Mouse (Mus musculus) kidney, adult 2 months (tissue): ENCODE results near the gene Ap4s1. TPM values are rescaled to one million over a fixed set of nuclear protein-coding genes. Genes with fewer than 3 reads are reported as not detected.

Source experiments
- DNase-seq: peaks from one replicate; pipeline ENCODE4 v3.0.0; 2021
- H3K27ac ChIP-seq: fragments of 200-500 bp; 2 replicates; pipeline ENCODE4 v1.5.1; 2012; ENCODE audit warnings: low read depth, low read length, control low read depth, inconsistent platforms; ENCODE audit not compliant: insufficient read depth
- H3K27me3 ChIP-seq: fragments of 200-500 bp; replicated peaks from 2 replicates; pipeline ENCODE4 v1.6.1; 2012; ENCODE audit warnings: mild to moderate bottlenecking, moderate library complexity, low read length, inconsistent platforms; ENCODE audit not compliant: control insufficient read depth, insufficient read depth
- H3K36me3 ChIP-seq: fragments of 200-500 bp; 2 replicates; pipeline ENCODE4 v1.6.1; 2012; ENCODE audit warnings: mild to moderate bottlenecking, moderate library complexity, low read length, inconsistent platforms; ENCODE audit not compliant: control insufficient read depth, insufficient read depth
- H3K4me1 ChIP-seq: fragments of 200-500 bp; 2 replicates; pipeline ENCODE4 v1.6.1; 2011; ENCODE audit warnings: low read length; ENCODE audit not compliant: control insufficient read depth, insufficient read depth
- H3K4me3 ChIP-seq: fragments of 200-500 bp; 2 replicates; pipeline ENCODE4 v1.5.1; 2011; ENCODE audit warnings: mild to moderate bottlenecking, low read depth, low read length, control low read depth; ENCODE audit not compliant: insufficient read depth
- CTCF ChIP-seq: fragments of 200-500 bp; conservative IDR thresholded peaks from 2 replicates; pipeline ENCODE4 v1.5.1; 2011; ENCODE audit warnings: low read depth, mild to moderate bottlenecking, control low read depth, low read length, moderate library complexity, mixed read lengths; ENCODE audit not compliant: insufficient read depth, insufficient read length
- POLR2A ChIP-seq: fragments of 200-500 bp; IDR thresholded peaks from one replicate; pipeline ENCODE4 v1.6.1; 2011; ENCODE audit warnings: low read depth, low read length, control low read depth
- WGBS: fragments of 180-500 bp; shearing (Covaris S2); methylation state at CpG from one replicate; pipeline ENCODE4 v1.1.7; 2018; 5-methylcytosine and 5-hydroxymethylcytosine counted together
- polyA plus RNA-seq: library from polyadenylated mRNA; depleted of rRNA; stranded (reverse); fragments of >200 nt; gene quantifications from 2 replicates; pipeline ENCODE4 v1.2.3, GENCODE M21; 2012

Ap4s1 gene
- polyA plus RNA-seq, 1 experiment: 11.7 TPM

DNA sequence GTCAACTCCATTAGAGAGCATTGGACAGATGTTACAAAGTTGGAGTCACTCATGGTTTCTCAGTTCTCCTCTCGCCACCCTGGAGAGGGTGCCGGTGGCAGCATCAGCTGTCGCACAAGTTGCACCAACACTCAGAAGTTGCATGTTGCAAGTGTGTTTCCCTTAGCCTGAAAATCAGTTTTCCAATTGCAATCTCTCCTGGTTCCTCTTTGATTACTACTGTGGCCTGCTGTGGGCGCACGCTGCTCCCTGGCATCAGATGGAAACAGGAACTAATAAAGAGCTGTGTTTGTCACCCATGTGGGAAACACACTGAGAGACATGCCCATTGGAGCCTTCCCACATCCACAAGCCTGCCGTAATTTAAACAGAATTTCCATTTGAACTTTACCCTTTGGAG, 27.8 kb downstream of the Ap4s1 start:
- H3K27me3 ChIP-seq: no peaks in the 10 kb centered on the region
- DNase-seq: no peak
- H3K4me1 ChIP-seq: peaks cover 3% of the 10 kb centered on the region; the same call in 1 of the 2 replicates
- H3K36me3 ChIP-seq: peaks cover 3% of the 10 kb centered on the region; the same call in 1 of the 2 replicates
- H3K27ac ChIP-seq: no peak overlapping the region
- 86% methylated on average over 6 of the region's 6 CpGs for WGBS
- TF ChIP-seq CTCF (no peak), POLR2A (no peak)
- H3K4me3 ChIP-seq: no peak overlapping the region

DNA sequence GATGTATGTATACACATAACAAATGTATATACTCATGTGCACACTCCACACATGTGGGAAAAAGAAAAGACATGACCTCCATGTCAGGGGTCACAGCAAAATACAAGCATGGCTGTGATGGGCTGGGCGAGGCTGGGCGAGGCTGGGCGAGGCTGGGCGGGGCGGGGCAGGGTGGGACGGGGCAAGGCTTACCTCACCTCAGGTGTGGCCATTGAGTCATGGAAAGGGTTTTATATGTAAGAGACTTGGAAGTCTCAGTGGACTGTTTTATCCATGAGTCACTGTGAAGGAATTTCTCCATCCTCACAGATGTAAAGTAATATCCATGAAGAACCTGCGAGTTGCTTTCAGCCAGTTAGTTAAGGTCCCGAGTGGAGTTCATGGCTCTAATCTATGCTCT, 31.0 kb downstream of the Ap4s1 start:
- no peak for DNase-seq
- TF ChIP-seq POLR2A: no peak
- Histone ChIP-seq H3K27me3 (no peaks in the 10 kb centered on the region), H3K36me3 (peaks cover 3% of the 10 kb centered on the region; the same call in 1 of the 2 replicates), H3K4me1 (peaks cover 3% of the 10 kb centered on the region; the same call in 1 of the 2 replicates), H3K4me3 (no peak overlapping the region), H3K27ac (no peak overlapping the region)
- 93% methylated on average over 8 of the region's 8 CpGs for WGBS

DNA sequence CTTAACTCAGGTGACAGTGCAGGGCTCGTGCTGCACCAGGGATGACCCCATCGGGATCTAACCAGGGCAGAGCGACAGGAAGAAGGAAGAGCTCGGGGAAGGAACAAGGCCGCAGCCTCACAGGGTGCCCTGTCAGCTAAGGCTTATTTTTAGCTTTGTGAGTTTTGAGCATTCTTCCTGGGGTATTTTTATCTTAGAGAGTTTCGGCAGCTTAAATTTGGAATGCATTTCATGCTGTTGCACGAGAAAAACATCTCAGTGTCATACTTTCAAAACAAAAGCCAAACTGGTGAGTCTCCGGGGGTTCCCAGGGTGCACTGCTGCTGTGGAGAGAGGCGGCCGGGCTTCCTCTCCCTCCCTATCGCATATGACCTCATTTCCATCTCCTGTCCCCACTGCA, 38.2 kb downstream of the Ap4s1 start:
- H3K27me3 ChIP-seq: no peaks in the 10 kb centered on the region
- peak overlapping the region; percentile 17; the same call in 1 of the 2 replicates for H3K4me3 ChIP-seq
- 50% methylated on average over 11 of the region's 11 CpGs for WGBS
- peak; percentile 70 for DNase-seq
- no peak for TF ChIP-seq POLR2A
- TF ChIP-seq CTCF: no peak
- no peaks in the 10 kb centered on the region for H3K36me3 ChIP-seq
- H3K4me1 ChIP-seq: no peaks in the 10 kb centered on the region
- H3K27ac ChIP-seq: peak overlapping the region; percentile 92

DNA sequence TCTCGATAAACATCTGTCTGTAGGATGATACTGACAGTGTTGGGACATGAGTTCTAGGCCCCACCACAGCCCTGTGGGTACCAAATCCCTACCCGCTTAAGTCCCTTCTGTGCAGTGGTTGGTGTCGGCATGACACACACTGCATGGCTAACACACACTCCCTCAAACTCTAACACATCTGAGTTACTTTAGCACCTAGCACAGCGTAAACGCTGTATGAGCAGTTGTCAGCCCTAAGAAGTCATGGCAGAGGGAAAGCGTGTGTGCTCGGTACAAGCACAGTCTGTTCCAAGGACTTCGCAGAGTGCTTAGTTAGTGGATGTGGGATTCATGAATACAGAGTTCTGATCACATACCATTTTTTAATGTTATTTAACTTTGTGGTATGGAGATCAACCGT, 39.0 kb downstream of the Ap4s1 start:
- H3K4me3 ChIP-seq: no peak overlapping the region

DNA sequence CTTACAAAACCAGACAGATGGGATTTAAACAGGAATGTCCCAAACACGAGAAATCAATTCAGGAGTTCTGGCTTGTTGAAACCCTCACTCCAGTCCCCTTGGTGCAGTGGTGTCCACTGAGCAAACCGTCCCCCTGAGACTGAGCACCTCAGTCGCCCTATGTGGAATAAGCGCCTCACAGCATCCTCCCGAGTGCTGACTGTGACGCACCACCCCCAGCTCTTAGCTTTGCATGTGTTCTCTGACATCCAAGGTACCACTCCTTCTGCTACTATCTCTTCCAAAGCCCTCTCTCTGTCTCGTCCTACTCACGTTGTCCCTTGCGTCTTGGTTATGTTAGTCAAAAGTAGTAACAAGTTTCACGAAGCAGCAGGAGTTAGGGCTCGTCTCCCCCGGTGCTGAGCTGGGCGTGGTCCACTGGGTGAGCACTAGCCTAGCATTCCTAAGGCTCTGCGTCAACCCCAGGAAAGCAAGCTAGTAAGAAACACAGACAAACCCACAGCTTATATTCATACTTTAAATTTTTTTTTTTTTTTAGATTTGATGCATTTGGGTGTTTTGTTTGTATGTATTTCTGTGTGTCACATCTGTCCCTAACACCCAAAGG, 43.9 kb downstream of the Ap4s1 start:
- no peaks in the 10 kb centered on the region for H3K4me1 ChIP-seq
- H3K4me3 ChIP-seq: no peak overlapping the region
- WGBS: 76% methylated on average over 14 of the region's 14 CpGs
- TF ChIP-seq CTCF (no peak), POLR2A (no peak)
- no peak overlapping the region for H3K27ac ChIP-seq
- no peaks in the 10 kb centered on the region for H3K36me3 ChIP-seq
- no peaks in the 10 kb centered on the region for H3K27me3 ChIP-seq
- DNase-seq: no peak

More for the DNA sequence above, 39.0 kb downstream of the Ap4s1 start:
- H3K27ac ChIP-seq: peak overlapping the region; percentile 92
- 95% methylated on average over 9 of the region's 9 CpGs for whole genome bisulfite sequencing
- H3K36me3 ChIP-seq: no peaks in the 10 kb centered on the region
- no peak for DNase-seq
- no peak for TF ChIP-seq CTCF
- no peak for TF ChIP-seq POLR2A
- H3K27me3 ChIP-seq: no peaks in the 10 kb centered on the region
- H3K4me1 ChIP-seq: no peaks in the 10 kb centered on the region

DNA sequence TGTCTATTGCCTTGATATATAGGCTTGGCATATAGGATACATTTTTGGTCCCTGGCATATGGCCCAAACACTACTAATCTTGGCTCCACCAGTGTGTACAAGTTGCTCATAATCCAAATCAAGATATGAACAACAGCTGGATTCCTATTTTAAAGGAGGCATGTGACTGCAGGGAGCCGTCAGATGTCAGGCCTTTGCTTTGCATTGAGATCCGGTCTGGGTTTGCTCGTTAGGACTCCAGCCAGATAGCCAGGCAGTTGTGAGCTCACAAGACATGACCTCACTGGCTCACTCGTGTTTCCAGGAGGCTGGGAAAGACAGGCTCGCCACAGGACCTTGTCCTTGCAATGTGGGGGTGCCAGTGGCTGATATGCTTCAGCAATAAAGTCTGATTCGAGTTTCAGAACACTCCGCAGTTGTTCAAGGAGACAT, 45.0 kb downstream of the Ap4s1 start:
- DNase-seq: peak; percentile 40
- Histone ChIP-seq H3K4me3 (no peak overlapping the region), H3K4me1 (no peaks in the 10 kb centered on the region), H3K36me3 (no peaks in the 10 kb centered on the region), H3K27me3 (no peaks in the 10 kb centered on the region), H3K27ac (0 out of 2 replicates have a peak overlapping the region, but pooled peaks have one; percentile 20)
- WGBS: 39% methylated on average over 7 of the region's 7 CpGs
- no peak for TF ChIP-seq CTCF
- no peak for TF ChIP-seq POLR2A

DNA sequence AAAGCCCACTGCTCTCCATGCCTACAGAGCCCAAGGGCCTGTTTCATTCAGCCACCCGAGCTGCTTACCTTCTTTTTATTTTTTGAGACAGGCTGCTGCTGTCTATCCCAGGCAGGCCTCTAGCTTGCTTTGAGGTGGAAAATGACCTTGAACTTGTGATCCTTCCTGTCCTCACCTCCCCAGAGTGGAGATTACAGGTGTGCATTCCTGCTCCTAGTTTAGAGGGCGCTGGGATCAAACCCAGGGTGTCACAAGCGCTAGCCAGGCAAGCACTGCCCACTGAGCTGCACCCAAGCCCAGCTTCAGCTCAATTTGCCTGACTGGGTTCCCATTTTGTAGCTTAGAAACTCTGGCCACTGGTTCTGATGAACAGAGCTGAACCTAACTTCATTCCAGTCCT, 45.5 kb downstream of the Ap4s1 start:
- WGBS: 53% methylated on average over 3 of the region's 3 CpGs
- DNase-seq: no peak
- TF ChIP-seq POLR2A: no peak
- TF ChIP-seq CTCF: no peak
- no peaks in the 10 kb centered on the region for H3K4me1 ChIP-seq
- no peaks in the 10 kb centered on the region for H3K27me3 ChIP-seq
- H3K36me3 ChIP-seq: no peaks in the 10 kb centered on the region
- H3K4me3 ChIP-seq: no peak overlapping the region
- no peak overlapping the region for H3K27ac ChIP-seq
